Mouse (Mus musculus) gastrocnemius, postnatal 25 days (tissue): ENCODE results near the gene Scmh1. TPM values are rescaled to one million over a fixed set of nuclear protein-coding genes. Genes with fewer than 3 reads are reported as not detected.
A peak's percentile ranks its signal among the peaks of the same experiment; 100 is the strongest.
"Not testable (repeated sequence)": the region's sequence is repeated elsewhere in the genome, so short reads cannot be mapped to it uniquely, and the experiment has no call there.

Experiments
- DNase-seq: peaks from one replicate; pipeline ENCODE4 v3.0.0; 2022
- long read RNA-seq, 2 experiments: library from polyadenylated mRNA; stranded (forward); transcript quantifications; one replicate each; pipeline ENCODE4 v2.0.0; 2021
- total RNA-seq, 2 experiments: library from RNA; stranded (reverse); gene quantifications; 1 replicate in 1 of 2; 2 replicates in 1 of 2; pipeline ENCODE4 v1.2.3; 2021

The Scmh1 gene
- total RNA-seq = 10 to 100 TPM; 36.4 to 39.8 TPM
- long read RNA-seq, experiment 1, partial matches to known transcripts = 2 of 9 reads
- long read RNA-seq, experiment 1, other reads (novel, unspliced or antisense) = 5 of 9 reads
- long read RNA-seq, experiment 2, partial matches to known transcripts = 8 of 16 reads
- long read RNA-seq, experiment 2, other reads (novel, unspliced or antisense) = 5 of 16 reads

- peak; percentile 66 for DNase-seq
These were observed at the start of gene Scmh1 for GRCm38 (mm10) chr4:120405144-120405805. Gene Scmh1 (plus strand): TSS chr4:120405281.

DNA sequence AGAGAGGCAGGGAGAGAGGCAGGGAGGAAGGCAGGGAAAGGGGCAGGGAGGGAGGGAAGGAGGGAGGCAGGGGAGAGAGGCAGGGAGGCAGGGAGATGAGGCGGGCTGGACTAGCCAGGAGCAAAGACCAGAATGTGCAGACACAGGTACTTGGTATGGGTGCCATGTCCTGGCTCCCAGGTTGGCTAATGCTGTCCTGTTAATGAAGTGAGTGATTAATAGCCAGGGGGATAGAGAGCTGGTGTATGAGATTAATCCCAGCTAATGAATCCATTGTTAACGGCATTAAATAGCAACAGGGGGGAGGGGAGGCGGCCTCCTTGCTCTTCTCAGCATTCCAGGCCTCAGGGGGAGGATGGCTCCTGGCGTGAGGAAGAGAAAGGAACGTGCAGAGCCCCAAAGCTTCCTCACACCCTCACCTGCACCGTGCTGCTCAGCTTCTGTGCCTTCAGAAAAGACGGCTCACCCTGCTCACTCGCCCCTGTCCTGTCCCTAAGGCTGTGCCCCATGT is 45.0 kb upstream of the Scmh1 start:
- no peak for DNase-seq

- no peak for DNase-seq
These were observed 40.4 kb upstream of the Scmh1 start for GRCm38 (mm10) chr4:120364729-120365128.

- DNase-seq = no peak
These were observed 39.6 kb upstream of the Scmh1 start for GRCm38 (mm10) chr4:120365456-120365855.

DNA sequence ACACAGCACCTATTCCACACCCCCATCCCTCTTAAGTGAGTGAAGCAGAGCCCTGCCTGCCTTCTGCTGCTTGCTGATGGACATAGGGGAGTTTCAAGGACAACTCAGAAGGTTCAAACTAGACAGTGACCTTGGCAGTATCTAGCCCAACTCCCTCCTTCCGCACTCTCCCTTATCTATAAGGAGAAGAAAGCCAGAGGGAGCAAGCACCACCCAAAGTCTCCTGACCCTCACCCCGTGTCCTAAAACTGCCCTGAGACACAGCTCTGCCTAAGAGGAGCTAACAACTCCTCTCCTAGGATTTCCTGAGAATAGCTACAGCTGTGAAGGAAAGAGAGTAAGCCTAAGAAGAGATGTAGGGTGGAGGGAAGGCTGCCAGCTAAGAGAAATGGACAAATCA is 37.0 kb upstream of the Scmh1 start:
- DNase-seq = no peak

- peak; percentile 34 for DNase-seq
These were observed 36.4 kb upstream of the Scmh1 start for GRCm38 (mm10) chr4:120368663-120369062.

DNA sequence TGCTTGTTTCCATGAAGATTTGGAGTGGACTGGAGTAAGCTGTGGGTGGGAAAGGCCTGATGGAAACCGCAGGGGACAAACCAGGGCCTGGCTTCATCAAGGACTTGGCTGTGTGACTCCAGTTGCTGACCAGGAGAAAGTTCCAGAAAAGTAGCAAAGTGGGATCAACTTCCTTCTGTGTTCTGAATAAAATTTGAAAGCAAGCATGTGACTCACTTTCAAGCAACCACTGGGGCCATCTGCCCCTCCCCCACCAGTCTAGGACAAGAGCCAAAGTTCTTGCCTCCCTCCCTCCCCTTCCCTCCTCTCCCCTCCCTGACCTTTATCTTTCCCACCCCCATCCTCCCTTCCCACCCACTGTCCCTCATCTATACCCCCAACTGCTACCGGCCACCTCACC is 35.9 kb upstream of the Scmh1 start:
- DNase-seq = peak; percentile 40

DNA sequence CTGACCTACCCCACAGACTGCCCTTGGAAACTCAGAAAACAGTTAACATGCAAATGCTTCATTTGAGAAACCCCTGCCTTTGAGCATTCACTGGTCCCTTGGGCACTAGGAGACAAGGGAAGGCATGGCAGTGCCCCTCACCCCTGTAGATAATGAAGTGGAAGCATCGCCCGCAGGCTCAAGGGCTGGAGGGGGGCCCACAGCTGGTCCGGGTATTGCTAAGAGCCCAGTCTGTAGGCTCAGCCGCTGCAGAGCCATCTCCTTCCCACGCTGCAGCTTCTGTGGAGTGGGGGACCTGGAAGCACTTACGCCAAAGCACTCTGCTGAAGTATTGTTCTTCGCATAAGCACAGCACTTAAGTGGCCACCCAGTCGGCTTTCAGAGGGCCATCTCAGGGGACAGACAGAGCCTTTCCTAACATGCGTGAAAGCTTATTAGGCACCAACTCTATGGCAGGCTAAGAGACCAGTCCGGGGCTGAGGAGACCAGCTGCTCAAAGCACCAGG is 35.2 kb upstream of the Scmh1 start:
- peak; percentile 9 for DNase-seq

DNA sequence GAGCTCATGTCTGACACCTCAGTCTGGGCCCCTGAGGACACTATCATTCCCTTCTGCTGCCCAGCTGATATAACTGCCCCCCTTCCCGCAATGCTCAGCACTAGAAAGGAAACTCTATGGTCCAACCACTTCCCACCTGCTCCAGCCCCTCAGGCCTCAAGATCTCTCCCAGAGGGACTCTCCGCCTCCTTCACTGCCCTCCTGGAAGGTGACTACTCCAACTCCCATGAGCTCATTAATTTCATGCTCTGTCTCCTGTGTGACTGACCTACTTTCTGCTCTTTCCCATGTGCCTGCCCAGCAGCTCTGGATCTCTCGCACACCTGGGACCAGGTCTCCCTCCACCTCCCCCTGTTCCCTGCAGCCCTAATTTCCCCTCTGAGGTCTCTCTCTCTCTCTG is 32.2 kb upstream of the Scmh1 start:
- no peak for DNase-seq

DNA sequence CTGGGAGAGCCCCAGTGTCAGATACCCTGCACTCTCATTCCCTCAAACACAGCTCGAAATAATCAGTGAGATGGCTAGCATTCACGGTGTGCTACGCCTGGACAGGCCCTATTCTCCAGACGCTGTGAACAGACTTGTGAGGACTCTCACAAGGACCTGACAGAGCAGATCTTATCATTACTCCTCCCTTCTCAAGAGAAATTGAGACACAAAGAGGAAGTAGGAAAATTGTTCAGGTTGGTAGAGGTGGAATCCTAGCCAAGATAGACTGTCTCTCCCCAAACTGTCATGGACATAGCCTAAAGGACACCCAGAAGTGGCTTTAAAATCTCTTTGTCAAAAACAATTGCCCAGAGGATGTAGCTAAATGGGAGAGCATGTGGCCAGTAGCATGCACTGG is 31.3 kb upstream of the Scmh1 start:
- DNase-seq = no peak

DNA sequence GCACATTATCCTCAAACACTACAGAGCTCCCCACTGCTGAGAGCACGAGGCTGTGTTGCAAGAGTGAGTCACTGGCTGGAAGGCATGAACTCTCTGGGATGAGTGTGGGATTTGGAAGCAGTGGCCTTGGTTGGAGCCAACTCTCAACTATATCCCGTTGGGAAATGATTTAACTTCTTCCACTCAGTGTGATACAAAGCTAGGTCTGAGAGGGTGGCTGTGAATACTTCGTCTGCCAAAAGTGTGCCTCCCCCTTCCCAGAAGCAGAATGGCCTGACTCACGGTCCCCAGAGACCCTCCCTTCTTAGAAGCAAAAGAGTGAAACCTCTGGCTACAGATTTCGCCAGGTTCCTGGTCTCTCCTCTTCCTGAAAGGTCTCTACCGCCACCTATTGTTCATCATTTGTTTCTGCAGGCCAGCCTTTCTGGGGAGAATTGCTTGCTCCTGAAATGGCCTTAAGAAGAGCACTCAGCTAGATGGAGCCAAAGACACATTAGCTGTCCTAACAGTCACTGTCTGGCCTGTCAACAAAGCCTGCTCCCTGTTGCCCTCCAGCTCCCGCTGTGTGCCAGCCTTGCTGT is 24.2 kb upstream of the Scmh1 start:
- DNase-seq = peak; percentile 89

- DNase-seq = no peak
These were observed 19.6 kb upstream of the Scmh1 start for GRCm38 (mm10) chr4:120385496-120385895.

DNA sequence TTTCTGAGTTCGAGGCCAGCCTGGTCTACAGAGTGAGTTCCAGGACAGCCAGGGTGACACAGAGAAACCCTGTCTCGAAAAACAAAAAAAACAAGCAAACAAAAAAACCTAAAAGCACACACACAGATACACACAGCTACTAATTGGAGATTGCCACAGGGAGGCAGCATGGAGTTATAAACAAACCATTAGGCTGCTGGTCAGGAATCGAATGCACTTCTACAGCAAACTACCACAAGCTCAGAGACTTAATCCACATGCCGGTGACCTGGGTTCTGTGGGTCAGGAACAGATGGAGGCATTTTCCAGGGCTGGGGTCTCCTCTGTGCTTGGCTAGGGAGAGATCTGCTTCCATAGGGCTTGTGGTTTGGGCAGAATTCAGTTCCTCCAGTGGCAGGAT is 17.6 kb upstream of the Scmh1 start:
- DNase-seq = no peak

- no peak for DNase-seq
These were observed 17.1 kb upstream of the Scmh1 start for GRCm38 (mm10) chr4:120387968-120388367.

DNA sequence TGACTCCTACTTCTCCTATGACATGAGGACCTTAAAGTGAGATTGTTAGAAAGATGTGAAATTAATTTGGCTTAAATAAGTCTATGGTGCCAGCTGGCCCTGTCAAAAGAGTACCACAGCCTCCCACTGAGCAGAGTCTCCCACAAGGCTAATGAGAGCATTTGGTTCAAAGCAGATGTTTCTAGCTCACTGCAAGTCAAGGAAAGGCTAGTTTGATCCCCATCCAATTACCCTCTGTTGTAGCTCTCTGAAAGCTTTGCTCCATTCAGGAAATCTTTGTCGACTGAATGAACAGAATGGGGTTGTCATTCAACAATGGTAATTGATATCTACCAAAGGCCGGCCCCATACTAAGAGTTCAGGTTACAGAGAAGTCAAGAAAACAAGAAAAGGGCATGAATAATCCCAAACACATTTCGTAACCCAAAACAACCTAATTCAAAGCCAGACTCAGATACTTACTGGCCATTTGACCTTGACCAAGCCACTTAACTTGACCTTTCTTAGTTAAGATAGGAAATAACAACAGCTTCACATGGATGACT is 16.0 kb upstream of the Scmh1 start:
- no peak for DNase-seq

DNA sequence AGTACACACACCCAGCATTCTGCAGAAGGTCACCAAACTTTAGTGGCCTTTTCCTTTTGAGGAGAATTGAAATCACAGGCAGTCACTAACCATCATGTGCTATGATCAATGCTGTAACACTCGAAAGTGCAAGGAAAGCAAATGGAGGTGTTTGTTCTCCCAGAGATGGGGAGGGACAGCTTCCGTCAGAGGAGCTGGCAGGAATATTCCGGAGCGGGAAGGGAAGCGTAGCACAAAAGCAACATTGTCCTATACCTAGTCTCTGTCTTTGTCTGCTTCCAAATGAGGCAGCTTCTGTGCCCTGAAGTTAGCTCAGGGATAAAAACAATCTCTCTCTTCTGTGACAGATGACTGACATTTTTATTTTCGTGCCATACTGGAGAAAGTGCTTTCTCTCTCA is 15.5 kb upstream of the Scmh1 start:
- no peak for DNase-seq

DNA sequence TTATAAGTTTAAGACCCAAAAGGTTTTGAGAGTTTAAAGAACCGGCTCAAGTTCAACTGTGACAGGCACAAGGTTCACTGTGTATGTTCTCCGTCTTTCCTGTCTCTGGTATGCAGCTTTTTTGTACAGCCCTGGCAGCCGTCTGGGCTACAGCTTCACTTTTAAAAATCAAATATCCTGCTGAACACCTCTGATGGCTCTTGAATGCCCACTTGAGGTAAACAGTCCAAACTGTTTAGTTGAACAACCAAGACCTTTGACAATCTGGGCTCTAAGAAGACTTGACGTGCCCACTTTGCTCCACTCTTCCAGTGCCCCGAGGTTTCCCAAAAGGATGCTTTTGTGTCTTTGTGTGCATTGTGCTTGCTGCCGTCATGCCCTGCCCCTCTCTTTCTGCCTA is 13.5 kb upstream of the Scmh1 start:
- no peak for DNase-seq

DNA sequence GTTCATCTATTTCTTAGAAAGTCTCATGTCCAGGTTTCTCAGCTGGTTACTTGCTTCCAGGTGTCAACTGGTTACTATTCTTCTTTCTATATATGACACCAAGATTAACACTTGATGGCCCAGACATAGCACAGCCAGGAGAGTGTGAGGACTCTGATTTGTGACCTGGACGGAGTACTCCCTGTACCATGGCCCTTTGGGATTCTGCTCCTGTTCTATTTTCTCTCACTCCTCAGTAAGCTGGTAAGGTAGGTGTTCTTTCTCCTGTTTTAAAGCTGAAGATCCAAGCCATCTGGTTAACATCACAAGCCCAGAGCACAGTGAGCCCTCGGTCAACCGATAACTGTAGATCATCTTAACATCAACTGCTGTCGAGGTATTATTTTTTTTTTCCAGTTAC is 12.7 kb upstream of the Scmh1 start:
- no peak for DNase-seq

DNA sequence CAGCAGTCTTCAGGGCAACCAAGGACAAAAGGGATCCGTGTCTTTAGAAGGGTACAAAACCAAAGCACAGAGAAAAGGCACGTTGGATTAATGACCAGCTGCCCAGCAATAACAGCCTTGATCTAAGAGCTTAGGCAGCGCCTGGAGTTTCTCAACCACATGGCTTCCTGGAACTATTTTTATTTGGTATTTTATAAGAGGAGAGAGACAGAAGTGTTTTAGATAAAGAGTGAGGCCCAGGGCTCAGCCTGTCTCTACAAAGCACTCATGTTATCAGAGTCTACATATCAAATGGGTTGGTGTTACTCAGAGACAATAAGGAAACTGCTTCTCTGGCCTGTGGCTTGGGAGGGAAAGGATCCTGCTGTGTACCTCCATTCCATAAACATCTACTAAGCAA is 12.3 kb upstream of the Scmh1 start:
- no peak for DNase-seq

GRCm38 (mm10) chr4:120400251-120400650 is 4.8 kb upstream of the Scmh1 start:
- DNase-seq = no peak

- DNase-seq = not testable (repeated sequence)
These were observed 3.0 kb upstream of the Scmh1 start for GRCm38 (mm10) chr4:120402105-120402504.

- DNase-seq = no peak
These were observed 834 bp upstream of the Scmh1 start for GRCm38 (mm10) chr4:120404247-120404646.

- DNase-seq = no peak
These were observed 320 bp upstream of the Scmh1 start for GRCm38 (mm10) chr4:120404778-120405143.
